Mouse (Mus musculus): Measurements from ENCODE around the gene Arid4a. TPM values are rescaled to one million over a fixed set of nuclear protein-coding genes. Genes with fewer than 3 reads are reported as not detected.

Arid4a gene
- polyA plus RNA-seq, 1 experiment from 2014 or later, result 30.3 TPM

DNA sequence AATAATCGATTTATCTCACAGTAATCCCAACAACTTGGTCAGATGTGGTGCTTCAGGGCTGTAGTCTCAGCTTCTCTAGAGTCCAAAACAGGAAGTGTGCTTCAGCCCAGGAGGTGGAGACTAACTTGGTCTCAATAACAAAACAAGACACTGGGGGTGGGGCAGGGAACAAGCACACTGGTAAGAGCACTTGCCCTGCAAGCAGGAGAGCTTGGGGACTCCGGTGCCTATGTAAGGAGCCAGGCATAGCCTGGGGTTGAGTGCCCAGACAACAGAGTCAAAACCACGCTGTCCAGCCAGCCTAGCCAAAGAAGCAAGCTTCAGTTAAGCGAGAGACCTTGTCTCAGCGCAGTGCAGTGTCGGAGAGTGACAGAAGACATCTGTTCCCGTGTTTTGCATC, 24.7 kb downstream of the Arid4a start:
- Histone ChIP-seq H3K36me3 (replicated peaks; ENCODE audit: control insufficient read depth, insufficient read depth, low read depth, low read length) (peaks cover 4% of the 10 kb centered on the region; the same call in 1 of the 2 replicates), H3K9me3 (replicated peaks; ENCODE audit: control insufficient read depth, low read length) (no peaks in the 10 kb centered on the region), H3K9ac (replicated peaks; ENCODE audit: low read length) (no peak overlapping the region), H3K4me3 (ENCODE audit: low read depth, low read length) (no peak overlapping the region), H3K27me3 (ENCODE audit: control insufficient read depth, insufficient read depth, low read length) (no peaks in the 10 kb centered on the region), H3K4me1 (ENCODE audit: control insufficient read depth, insufficient read depth, low read length) (no peaks in the 10 kb centered on the region), H3K4me2 (ENCODE audit: low read depth, low read length) (no peak overlapping the region), H3K27ac (replicated peaks; ENCODE audit: low read depth, low read length) (no peak overlapping the region)
- DNase-seq (ENCODE audit: low spot score) (no peak), ATAC-seq (replicated peaks; ENCODE audit: insufficient number of reproducible peaks, low FRiP score, low TSS enrichment, low read depth) (no peak)
- WGBS, result 88% methylated on average over 7 of the region's 7 CpGs

DNA sequence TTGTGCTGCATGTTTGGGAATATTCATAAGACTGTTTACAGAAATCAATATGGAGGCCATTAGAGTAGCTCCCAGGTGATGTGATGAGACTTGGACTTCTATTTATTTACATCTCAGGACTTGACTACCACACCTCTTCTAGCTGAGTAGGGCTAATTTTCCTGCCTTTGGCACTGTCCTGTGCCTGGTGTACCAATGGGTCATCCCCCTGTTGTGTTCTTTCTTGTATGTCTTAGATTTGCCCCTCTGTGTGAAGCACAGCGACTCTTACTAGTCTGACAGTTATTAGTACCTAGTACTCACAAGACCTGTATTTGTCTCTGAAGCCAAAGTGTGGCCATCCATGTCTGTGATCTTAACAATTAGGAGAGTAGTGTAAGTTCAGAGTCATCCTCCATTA, 26.7 kb downstream of the Arid4a start:
- Histone ChIP-seq H3K9ac (replicated peaks; ENCODE audit: low read length) (no peak overlapping the region), H3K27ac (replicated peaks; ENCODE audit: low read depth, low read length) (no peak overlapping the region), H3K4me1 (ENCODE audit: control insufficient read depth, insufficient read depth, low read length) (no peaks in the 10 kb centered on the region), H3K4me3 (ENCODE audit: low read depth, low read length) (no peak overlapping the region), H3K36me3 (replicated peaks; ENCODE audit: control insufficient read depth, insufficient read depth, low read depth, low read length) (peaks cover 11% of the 10 kb centered on the region), H3K4me2 (ENCODE audit: low read depth, low read length) (no peak overlapping the region), H3K9me3 (replicated peaks; ENCODE audit: control insufficient read depth, low read length) (no peaks in the 10 kb centered on the region), H3K27me3 (ENCODE audit: control insufficient read depth, insufficient read depth, low read length) (no peaks in the 10 kb centered on the region)
- ATAC-seq (replicated peaks; ENCODE audit: insufficient number of reproducible peaks, low FRiP score, low TSS enrichment, low read depth) (no peak), DNase-seq (ENCODE audit: low spot score) (no peak)
- WGBS, result 93% methylated on average over 1 of the region's 1 CpGs

DNA sequence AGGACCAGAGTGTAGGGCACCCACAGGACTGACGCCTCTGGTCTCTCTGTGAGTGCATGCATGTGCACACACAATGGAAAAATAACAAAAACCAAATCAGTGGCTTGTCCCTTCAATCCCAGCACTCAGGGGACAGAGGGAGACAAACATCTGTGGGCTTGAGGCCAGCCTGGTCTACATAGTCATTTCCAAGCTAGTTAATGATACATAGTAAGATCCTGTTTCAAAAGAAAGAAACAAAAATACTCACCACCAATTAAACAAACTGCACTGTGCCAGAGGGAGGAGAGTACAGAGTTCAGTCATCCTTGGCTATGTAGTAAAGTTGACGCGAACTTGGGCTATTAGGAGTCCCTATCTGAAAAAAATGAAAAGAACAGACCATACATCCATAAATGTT, 27.8 kb downstream of the Arid4a start:
- Histone ChIP-seq H3K9me3 (replicated peaks; ENCODE audit: control insufficient read depth, low read length) (no peaks in the 10 kb centered on the region), H3K4me3 (ENCODE audit: low read depth, low read length) (no peak overlapping the region), H3K4me2 (ENCODE audit: low read depth, low read length) (no peak overlapping the region), H3K27me3 (ENCODE audit: control insufficient read depth, insufficient read depth, low read length) (no peaks in the 10 kb centered on the region), H3K4me1 (ENCODE audit: control insufficient read depth, insufficient read depth, low read length) (peaks cover 2% of the 10 kb centered on the region; the same call in 1 of the 2 replicates), H3K36me3 (replicated peaks; ENCODE audit: control insufficient read depth, insufficient read depth, low read depth, low read length) (peaks cover 11% of the 10 kb centered on the region), H3K27ac (replicated peaks; ENCODE audit: low read depth, low read length) (no peak overlapping the region), H3K9ac (replicated peaks; ENCODE audit: low read length) (no peak overlapping the region)
- DNase-seq (ENCODE audit: low spot score) (no peak), ATAC-seq (replicated peaks; ENCODE audit: insufficient number of reproducible peaks, low FRiP score, low TSS enrichment, low read depth) (no peak)
- WGBS, result 91% methylated on average over 3 of the region's 3 CpGs

DNA sequence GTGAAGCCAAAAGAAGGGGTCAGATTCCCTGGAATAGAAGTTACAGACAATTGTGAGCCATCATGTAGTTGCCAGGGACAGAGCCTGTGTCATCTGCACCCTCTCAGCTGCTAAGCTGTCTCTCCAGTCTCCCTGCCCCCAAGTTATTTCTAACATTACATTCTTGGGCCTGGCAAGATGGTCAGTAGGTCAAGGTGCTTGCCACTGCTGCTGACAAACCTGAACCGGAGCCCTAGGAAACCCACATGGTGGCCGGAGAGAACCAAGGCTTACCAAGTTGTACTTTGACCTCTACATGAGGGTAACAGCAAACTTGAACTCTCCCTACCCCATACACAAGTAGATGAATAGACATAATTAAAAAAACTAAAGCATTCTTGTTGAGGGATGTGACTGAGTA, 28.7 kb downstream of the Arid4a start:
- 92% methylated on average over 2 of the region's 2 CpGs for WGBS
- Histone ChIP-seq H3K27ac (replicated peaks; ENCODE audit: low read depth, low read length) (no peak overlapping the region), H3K27me3 (ENCODE audit: control insufficient read depth, insufficient read depth, low read length) (no peaks in the 10 kb centered on the region), H3K4me2 (ENCODE audit: low read depth, low read length) (no peak overlapping the region), H3K9ac (replicated peaks; ENCODE audit: low read length) (no peak overlapping the region), H3K9me3 (replicated peaks; ENCODE audit: control insufficient read depth, low read length) (no peaks in the 10 kb centered on the region), H3K36me3 (replicated peaks; ENCODE audit: control insufficient read depth, insufficient read depth, low read depth, low read length) (peaks cover 11% of the 10 kb centered on the region), H3K4me1 (ENCODE audit: control insufficient read depth, insufficient read depth, low read length) (peaks cover 2% of the 10 kb centered on the region; the same call in 1 of the 2 replicates), H3K4me3 (ENCODE audit: low read depth, low read length) (no peak overlapping the region)
- no peak for DNase-seq (ENCODE audit: low spot score)
- ATAC-seq (replicated peaks; ENCODE audit: insufficient number of reproducible peaks, low FRiP score, low TSS enrichment, low read depth), result no peak

DNA sequence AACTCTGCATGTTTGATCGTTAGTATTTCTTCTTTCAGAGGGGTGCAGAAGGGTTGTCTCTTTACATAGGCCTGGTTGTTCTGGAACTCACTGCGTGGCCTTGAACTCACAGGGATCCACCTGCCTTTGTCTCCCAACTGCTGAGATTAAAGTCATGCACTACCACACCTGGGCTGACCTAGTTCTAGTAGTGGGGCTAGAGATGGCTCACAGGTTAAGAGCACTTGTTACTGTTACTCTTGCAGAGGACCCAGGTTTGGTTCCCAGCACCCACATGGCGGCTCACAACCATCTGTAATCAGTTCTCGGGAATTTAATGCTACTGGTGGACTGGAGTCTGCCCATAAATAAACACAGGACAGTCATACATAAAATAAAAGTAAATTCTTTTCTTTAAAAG, 30.7 kb downstream of the Arid4a start:
- Histone ChIP-seq H3K9me3 (replicated peaks; ENCODE audit: control insufficient read depth, low read length) (no peaks in the 10 kb centered on the region), H3K4me3 (ENCODE audit: low read depth, low read length) (no peak overlapping the region), H3K36me3 (replicated peaks; ENCODE audit: control insufficient read depth, insufficient read depth, low read depth, low read length) (peaks cover 7% of the 10 kb centered on the region), H3K4me2 (ENCODE audit: low read depth, low read length) (no peak overlapping the region), H3K27me3 (ENCODE audit: control insufficient read depth, insufficient read depth, low read length) (no peaks in the 10 kb centered on the region), H3K4me1 (ENCODE audit: control insufficient read depth, insufficient read depth, low read length) (peaks cover 2% of the 10 kb centered on the region; the same call in 1 of the 2 replicates), H3K27ac (replicated peaks; ENCODE audit: low read depth, low read length) (no peak overlapping the region), H3K9ac (replicated peaks; ENCODE audit: low read length) (no peak overlapping the region)
- 94% methylated on average over 4 of the region's 4 CpGs for WGBS
- ATAC-seq (replicated peaks; ENCODE audit: insufficient number of reproducible peaks, low FRiP score, low TSS enrichment, low read depth) (no peak), DNase-seq (ENCODE audit: low spot score) (no peak)

DNA sequence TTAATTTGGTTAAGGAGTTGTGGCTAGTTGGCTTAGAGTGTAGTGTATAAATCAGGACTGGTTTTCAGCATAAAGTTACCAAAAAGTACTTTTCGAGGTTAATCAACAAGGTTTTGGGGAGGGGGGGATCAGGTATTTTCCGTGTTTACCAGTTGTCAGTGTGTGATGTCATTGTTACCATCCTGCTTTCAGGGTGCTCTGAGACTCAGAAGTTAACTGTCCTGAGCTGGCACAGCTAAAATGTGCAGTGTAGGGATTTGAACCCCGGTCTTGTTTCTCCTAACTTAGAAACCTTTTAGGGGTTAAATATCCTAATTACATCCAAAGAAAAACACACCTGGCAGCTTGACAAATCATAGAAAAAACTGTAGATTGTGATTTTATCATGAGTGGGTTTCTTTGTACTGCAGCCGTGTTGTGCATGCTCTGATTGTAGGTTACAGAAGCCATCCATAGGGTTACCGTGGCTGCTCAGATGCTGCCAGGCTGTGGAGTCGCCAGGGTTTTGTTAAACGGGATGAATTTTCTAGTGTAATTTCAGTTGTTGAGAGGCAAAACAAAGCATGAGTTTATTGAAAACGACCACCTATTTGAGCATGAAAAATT, 31.8 kb downstream of the Arid4a start:
- no peaks in the 10 kb centered on the region for H3K27me3 ChIP-seq (ENCODE audit: control insufficient read depth, insufficient read depth, low read length)
- DNase-seq (ENCODE audit: low spot score), result no peak
- H3K4me2 ChIP-seq (ENCODE audit: low read depth, low read length), result no peak overlapping the region
- H3K9me3 ChIP-seq (replicated peaks; ENCODE audit: control insufficient read depth, low read length), result no peaks in the 10 kb centered on the region
- H3K9ac ChIP-seq (replicated peaks; ENCODE audit: low read length), result 0 out of 2 replicates have a peak overlapping the region, but pooled peaks have one; percentile 26
- peak overlapping the region; percentile 53 for H3K27ac ChIP-seq (replicated peaks; ENCODE audit: low read depth, low read length)
- ATAC-seq (replicated peaks; ENCODE audit: insufficient number of reproducible peaks, low FRiP score, low TSS enrichment, low read depth), result no peak
- H3K36me3 ChIP-seq (replicated peaks; ENCODE audit: control insufficient read depth, insufficient read depth, low read depth, low read length), result peaks cover 7% of the 10 kb centered on the region
- no peak overlapping the region for H3K4me3 ChIP-seq (ENCODE audit: low read depth, low read length)
- 77% methylated on average over 8 of the region's 8 CpGs for WGBS
- H3K4me1 ChIP-seq (ENCODE audit: control insufficient read depth, insufficient read depth, low read length), result peaks cover 2% of the 10 kb centered on the region; the same call in 1 of the 2 replicates

DNA sequence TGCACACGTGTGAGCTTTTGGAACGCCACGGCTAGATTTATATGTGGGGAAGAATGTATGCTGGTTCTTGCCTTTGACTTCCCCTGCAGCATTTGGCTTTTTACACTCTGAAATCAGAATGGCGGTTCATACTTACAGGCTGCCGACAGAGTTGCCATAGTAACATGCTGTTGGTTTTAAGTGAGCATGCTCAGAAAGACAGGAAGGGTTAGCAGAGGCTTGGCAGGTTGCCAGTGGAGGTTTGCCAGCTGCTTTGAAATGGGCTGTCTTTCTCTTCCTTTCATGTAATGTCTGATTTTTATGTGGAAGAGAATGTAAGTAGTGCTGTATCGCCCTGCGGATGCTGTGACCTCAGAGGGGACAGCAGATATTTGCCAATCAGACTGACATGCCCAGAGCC, 32.3 kb downstream of the Arid4a start:
- peak overlapping the region; percentile 53 for H3K27ac ChIP-seq (replicated peaks; ENCODE audit: low read depth, low read length)
- 55% methylated on average over 7 of the region's 7 CpGs for WGBS
- ATAC-seq (replicated peaks; ENCODE audit: insufficient number of reproducible peaks, low FRiP score, low TSS enrichment, low read depth), result peak; percentile 90
- no peak overlapping the region for H3K4me3 ChIP-seq (ENCODE audit: low read depth, low read length)
- DNase-seq (ENCODE audit: low spot score), result peak; percentile 93
- no peak overlapping the region for H3K9ac ChIP-seq (replicated peaks; ENCODE audit: low read length)
- H3K36me3 ChIP-seq (replicated peaks; ENCODE audit: control insufficient read depth, insufficient read depth, low read depth, low read length), result peaks cover 7% of the 10 kb centered on the region
- H3K4me1 ChIP-seq (ENCODE audit: control insufficient read depth, insufficient read depth, low read length), result peaks cover 2% of the 10 kb centered on the region; the same call in 1 of the 2 replicates
- H3K27me3 ChIP-seq (ENCODE audit: control insufficient read depth, insufficient read depth, low read length), result no peaks in the 10 kb centered on the region
- H3K4me2 ChIP-seq (ENCODE audit: low read depth, low read length), result no peak overlapping the region
- no peaks in the 10 kb centered on the region for H3K9me3 ChIP-seq (replicated peaks; ENCODE audit: control insufficient read depth, low read length)

DNA sequence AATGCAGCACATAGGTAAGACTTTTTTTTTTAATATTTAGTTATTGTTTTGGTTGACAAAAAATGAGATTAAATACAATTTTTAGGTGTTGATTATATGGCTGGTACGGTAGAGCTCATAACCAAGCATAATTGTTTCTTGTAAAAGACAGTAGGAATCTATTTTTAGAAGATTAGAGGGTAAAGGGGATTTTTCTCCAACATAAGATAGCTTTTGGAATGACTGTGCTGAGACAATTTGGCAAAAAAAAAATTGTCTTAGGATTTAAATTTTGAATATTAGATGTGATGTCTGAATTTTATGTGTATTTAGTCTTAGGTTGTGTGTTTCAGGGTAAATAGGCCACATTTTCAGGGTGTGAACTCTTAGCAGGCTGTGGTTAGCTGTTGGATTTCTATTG, 32.8 kb downstream of the Arid4a start:
- no peak overlapping the region for H3K4me2 ChIP-seq (ENCODE audit: low read depth, low read length)
- no peaks in the 10 kb centered on the region for H3K9me3 ChIP-seq (replicated peaks; ENCODE audit: control insufficient read depth, low read length)
- ATAC-seq (replicated peaks; ENCODE audit: insufficient number of reproducible peaks, low FRiP score, low TSS enrichment, low read depth) (no peak), DNase-seq (ENCODE audit: low spot score) (no peak)
- H3K9ac ChIP-seq (replicated peaks; ENCODE audit: low read length), result no peak overlapping the region
- H3K4me1 ChIP-seq (ENCODE audit: control insufficient read depth, insufficient read depth, low read length), result peaks cover 2% of the 10 kb centered on the region; the same call in 1 of the 2 replicates
- 96% methylated on average over 1 of the region's 1 CpGs for WGBS
- no peaks in the 10 kb centered on the region for H3K27me3 ChIP-seq (ENCODE audit: control insufficient read depth, insufficient read depth, low read length)
- H3K27ac ChIP-seq (replicated peaks; ENCODE audit: low read depth, low read length), result peak overlapping the region; percentile 53
- peaks cover 7% of the 10 kb centered on the region for H3K36me3 ChIP-seq (replicated peaks; ENCODE audit: control insufficient read depth, insufficient read depth, low read depth, low read length)
- H3K4me3 ChIP-seq (ENCODE audit: low read depth, low read length), result no peak overlapping the region
